Mouse (Mus musculus) NIH3T3 (cell line): ENCODE data around the gene Abi2.
A peak's percentile ranks its signal among the peaks of the same experiment; 100 is the strongest.
"Not testable (repeated sequence)": the region's sequence is repeated elsewhere in the genome, so short reads cannot be mapped to it uniquely, and the experiment has no call there.

Experiments used
- DNase-seq: peaks from one replicate; pipeline ENCODE4 v3.0.0-alpha.2; 2012; ENCODE audit warnings: low read depth

The Abi2 gene

DNA sequence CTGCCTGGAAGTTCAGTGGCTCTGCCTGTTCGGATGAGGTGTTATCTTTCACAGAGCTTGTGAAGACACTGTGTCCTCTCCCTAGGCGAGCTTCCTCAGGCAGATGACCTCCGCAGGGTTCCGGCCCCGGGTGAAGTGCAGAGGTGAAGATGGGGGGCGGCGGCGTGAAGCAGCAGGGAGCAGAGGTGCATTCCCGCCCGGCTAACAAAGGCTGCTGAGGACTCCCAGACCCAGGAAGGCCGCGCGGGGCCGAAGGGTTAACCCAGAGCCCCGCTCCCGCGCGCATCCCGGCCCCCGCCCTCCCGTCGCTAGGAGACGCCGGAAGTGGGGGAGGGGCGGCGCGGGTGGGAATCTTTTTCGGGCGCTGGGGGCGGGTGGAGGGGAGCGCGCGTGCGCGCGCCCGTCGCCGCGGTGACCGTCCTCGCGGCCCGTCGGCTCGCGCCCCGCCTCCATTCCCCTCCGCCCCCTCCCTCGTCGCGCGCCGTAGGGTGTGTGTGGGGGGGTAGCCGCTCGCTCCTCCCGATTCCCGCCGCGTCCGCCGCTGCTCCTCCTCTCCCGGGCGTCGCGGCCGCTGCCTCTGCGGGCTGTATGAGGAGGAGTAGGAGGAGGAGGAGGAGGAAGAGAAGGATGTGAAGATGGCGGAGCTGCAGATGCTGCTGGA, at the start of gene Abi2:
Abi2 (plus strand) TSS at position 452 of the 661 bp plus-strand sequence.
- peak; percentile 95 for DNase-seq

GRCm38 (mm10) chr1:60361626-60362025, 47.8 kb upstream of the Abi2 start:
- peak; percentile 15 for DNase-seq

DNA sequence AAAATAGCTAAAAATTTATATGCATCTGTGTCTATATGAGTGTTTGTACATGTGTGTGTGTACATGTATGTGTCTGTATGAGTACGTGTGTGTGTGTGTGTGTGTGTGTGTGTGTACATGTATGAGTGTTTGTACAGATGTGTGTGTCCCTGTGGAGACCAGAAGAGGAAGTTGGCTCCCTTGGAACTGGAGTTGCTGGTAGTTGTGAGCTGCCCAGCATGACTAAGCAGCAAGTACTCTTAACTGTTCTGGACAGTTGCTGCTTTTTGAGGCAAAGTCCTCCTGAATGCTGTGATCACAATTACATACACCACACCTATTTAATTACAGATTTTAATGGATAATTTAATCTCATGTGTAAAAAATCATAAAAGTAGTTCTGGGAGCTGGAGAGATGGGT, 32.9 kb upstream of the Abi2 start:
- DNase-seq: no peak

DNA sequence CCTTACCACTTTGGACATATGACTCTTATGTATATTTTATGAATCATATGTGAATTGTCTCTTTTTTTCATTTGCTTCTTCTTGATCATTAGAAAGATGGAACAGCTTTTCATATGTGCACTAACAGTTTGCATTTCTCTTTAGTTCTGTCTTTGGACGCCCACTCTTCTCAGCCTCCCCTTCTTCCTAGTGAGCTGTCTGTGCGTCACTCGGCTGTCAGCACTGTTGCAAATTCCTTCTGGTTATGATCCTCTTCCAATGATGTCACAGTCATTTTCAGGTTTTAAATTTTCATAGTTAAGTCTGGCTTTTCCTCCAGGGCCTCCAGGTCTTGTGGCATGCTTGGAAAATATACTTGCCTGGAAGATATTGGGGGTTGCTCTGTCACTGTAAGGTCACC, 27.5 kb upstream of the Abi2 start:
- no peak for DNase-seq

DNA sequence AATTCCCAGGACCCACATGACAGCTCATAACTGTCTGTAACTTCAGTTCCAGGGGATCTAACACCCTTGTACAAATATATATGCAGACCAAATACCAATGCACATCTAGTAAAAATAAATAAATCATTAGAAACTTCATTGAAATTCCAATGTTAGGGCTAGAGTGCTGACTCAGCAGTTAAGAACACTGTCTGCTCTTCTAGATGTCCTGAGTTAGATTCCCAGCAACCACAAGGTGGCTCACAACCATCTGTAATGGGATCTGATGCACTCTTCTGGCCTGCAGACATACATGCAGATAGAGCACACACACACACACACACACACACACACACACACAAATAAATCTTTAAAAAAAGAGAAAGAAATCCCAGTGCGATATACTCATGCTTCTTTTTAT, 4.6 kb upstream of the Abi2 start:
- peak; percentile 57 for DNase-seq

DNA sequence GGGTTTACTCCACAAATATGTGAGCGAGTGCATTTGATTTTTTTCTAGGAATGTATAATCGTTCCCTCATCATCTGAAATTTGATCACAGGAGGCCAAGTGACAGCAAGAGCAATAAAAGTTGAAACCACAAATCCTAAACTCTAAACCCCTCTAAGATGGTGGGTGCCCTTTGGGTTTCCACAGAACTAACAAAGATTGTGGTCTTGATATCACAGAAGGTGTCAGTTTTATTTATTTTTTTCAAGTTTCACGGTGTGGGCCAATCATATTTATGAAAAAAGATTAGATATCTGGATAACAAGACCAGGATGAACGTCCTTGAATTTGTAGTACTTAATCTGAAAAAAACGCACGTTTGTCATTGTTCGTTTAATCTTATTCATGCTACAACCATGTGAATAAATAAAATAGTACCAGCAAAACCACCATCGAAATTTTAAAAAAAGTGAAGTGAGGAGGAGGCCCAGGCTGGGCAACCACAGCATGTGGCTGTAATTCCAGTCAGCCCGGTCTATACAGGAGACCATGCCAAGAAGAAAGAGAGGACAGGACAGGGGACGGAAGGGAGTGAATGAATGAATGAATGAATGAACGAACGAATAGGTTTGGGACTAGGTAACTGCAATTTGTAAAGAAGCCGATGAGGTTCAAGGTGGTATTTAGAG, 785 bp upstream of the Abi2 start:
- DNase-seq: no peak

GRCm38 (mm10) chr1:60409928-60410817, 754 bp downstream of the Abi2 start:
- peak; percentile 57 for DNase-seq

GRCm38 (mm10) chr1:60416724-60417123, 7.3 kb downstream of the Abi2 start:
- DNase-seq: no peak

DNA sequence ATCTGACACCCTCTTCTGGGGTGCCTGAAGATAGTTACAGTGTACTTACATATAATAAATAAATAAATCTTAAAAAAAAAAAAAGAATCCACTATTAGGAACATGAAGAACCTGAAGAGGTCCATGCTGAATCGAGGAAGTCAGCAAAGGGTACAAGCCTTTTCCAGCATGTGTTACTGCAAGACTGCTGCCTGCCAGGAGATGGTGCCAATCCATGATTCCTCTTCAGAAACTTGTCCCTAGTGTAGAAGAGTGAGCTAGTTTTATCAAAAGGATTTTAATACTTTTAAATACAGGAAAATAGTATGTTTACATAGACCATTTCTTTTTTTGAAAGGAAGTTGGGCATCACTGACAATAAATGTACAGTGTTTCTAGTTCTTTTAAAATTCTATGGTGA, 14.5 kb downstream of the Abi2 start:
- DNase-seq: peak; percentile 22

GRCm38 (mm10) chr1:60428341-60428740, 18.9 kb downstream of the Abi2 start:
- DNase-seq: peak; percentile 65

DNA sequence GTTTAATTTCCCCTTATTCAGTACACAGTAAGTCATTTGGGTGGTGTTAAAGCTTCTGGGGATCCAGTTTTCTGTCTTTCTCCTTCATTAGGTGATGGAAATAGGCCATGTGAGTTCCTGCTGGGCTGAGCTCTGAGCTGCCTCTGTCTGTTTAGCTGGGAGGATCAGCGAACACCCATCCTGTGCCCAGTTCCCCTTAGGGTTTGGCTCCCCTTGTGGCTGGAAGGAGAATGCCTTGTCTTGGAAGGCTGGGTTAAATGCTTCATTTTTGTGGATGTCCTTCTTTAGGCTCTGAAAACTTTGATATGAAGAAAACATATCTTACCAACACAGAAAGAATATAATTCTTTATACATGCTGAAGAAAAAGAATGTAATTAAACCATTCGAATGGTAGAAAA, 19.5 kb downstream of the Abi2 start:
- DNase-seq: peak; percentile 20

DNA sequence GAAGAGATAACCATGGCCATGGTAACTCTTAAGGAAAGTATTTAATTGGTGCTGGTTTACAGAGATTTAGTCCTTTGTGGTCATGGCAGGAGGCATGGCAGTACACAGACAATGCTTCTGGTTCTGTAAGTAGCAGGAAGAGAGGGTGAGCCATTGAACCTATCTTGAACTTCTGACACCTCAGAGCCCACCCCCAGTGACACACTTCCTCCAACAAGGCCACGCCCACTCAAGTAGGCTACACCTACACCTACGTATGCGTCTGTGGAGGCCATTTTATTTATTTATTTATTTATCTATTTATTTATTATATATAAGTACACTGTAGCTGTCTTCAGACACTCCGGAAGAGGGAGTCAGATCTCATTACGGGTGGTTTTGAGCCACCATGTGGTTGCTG, 22.1 kb downstream of the Abi2 start:
- no peak for DNase-seq

GRCm38 (mm10) chr1:60432497-60432896, 23.1 kb downstream of the Abi2 start:
- no peak for DNase-seq

GRCm38 (mm10) chr1:60441438-60441837, 32.0 kb downstream of the Abi2 start:
- DNase-seq: not testable (repeated sequence)

- DNase-seq: no peak
Measured at GRCm38 (mm10) chr1:60447067-60447466, 37.6 kb downstream of the Abi2 start.

DNA sequence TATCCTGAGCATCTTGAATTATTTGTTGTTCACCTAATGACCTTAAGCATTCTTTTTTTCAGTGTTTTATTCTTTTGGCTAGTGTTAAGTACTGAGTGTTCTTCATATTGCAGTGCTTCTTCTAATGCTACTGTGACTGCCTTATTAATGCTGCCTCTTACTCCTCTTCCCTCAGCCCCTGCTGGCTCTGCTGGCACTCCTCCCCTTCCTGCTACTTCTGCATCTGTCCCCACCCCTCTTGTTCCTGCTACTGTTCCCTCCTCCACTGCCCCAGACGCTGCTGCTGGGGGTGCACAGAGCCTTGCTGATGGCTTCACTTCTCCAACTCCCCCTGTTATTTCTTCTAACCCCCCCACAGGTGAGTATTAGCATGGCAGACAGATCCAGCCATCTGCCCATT, 40.5 kb downstream of the Abi2 start:
- no peak for DNase-seq

DNA sequence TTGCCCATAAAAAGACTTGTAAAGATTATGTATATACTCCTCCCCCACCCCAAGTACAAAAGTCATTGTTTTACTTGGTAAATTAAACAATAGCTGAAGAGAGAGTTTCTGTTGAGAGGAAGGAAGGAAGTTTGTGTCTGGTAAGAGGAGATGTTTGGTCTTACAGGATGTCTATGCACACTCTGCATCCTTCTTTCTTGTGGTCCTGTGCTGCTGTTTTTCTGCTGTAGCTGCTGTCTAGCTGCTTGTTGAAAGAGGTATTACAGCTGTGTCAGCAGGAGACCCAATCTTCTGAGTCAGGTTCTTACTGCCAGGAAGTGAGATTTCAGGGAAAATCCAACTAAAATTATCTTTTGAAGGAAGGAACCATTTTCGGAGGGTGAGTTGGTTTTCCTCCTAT, 51.2 kb downstream of the Abi2 start:
- DNase-seq: no peak

- peak; percentile 40 for DNase-seq
Measured at GRCm38 (mm10) chr1:60469491-60469890, 60.1 kb downstream of the Abi2 start.

- no peak for DNase-seq
Measured at GRCm38 (mm10) chr1:60470541-60470940, 61.1 kb downstream of the Abi2 start.

GRCm38 (mm10) chr1:60481561-60481960, 72.1 kb downstream of the Abi2 start:
- DNase-seq: no peak

GRCm38 (mm10) chr1:60482881-60483280, 73.5 kb downstream of the Abi2 start:
- no peak for DNase-seq

- DNase-seq: peak; percentile 13
Measured at GRCm38 (mm10) chr1:60485649-60486048, 76.2 kb downstream of the Abi2 start.

- no peak for DNase-seq
Measured at GRCm38 (mm10) chr1:60488635-60489034, 79.2 kb downstream of the Abi2 start.
